Mouse (Mus musculus): ENCODE data around the gene Fgfr1op. TPM values are rescaled to one million over a fixed set of nuclear protein-coding genes. Genes with fewer than 3 reads are reported as not detected.

Fgfr1op gene
- 18.7 and 21.3 TPM in 2 replicates for polyA plus RNA-seq (2015; fragmentation: Nextera tagmentation; extraction: Ambion mirVana)

GRCm38 (mm10) chr17:8164701-8165607 is at the start of gene Fgfr1op:
Gene Fgfr1op (plus strand): TSS chr17:8165501.

GRCm38 (mm10) chr17:8147439-8148316 is 17.6 kb upstream of the Fgfr1op start, which contains the start of the genes Gm49673 and Rnaset2a:
Gene Gm49673 (minus strand): TSS chr17:8147788.
Gene Rnaset2a (minus strand): TSS chr17:8148097.

GRCm38 (mm10) chr17:8235743-8236142 is 70.4 kb downstream of the Fgfr1op start, which contains the start of gene Ccr6:
Gene Ccr6 (plus strand): TSS chr17:8236043.

Other genes starting within 250 kb of the Fgfr1op start
- 0.72 and 1.3 TPM in 2 replicates for gene Tagap, start 239.5 kb upstream of the Fgfr1op start, polyA plus RNA-seq (2015; fragmentation: Nextera tagmentation; extraction: Ambion mirVana)
- 35.9 and 50.0 TPM in 2 replicates for gene Rsph3a, start 219.9 kb upstream of the Fgfr1op start, polyA plus RNA-seq (2015; fragmentation: Nextera tagmentation; extraction: Ambion mirVana)
- 0.35 TPM in 1 of 2 replicates, not detected in the other for gene Gm49673, start 17.7 kb upstream of the Fgfr1op start, polyA plus RNA-seq (2015; fragmentation: Nextera tagmentation; extraction: Ambion mirVana)
- gene Rnaset2a, start 17.4 kb upstream of the Fgfr1op start, polyA plus RNA-seq (2015; fragmentation: Nextera tagmentation; extraction: Ambion mirVana): 60.3 and 97.4 TPM in 2 replicates
- gene Ccr6, start 70.5 kb downstream of the Fgfr1op start, polyA plus RNA-seq (2015; fragmentation: Nextera tagmentation; extraction: Ambion mirVana): not detected in 2 replicates
- 373 and 511 TPM in 2 replicates for gene Mpc1, start 117.4 kb downstream of the Fgfr1op start, polyA plus RNA-seq (2015; fragmentation: Nextera tagmentation; extraction: Ambion mirVana)
- gene Sft2d1, start 145.6 kb downstream of the Fgfr1op start, polyA plus RNA-seq (2015; fragmentation: Nextera tagmentation; extraction: Ambion mirVana): 141 and 183 TPM in 2 replicates
- 0.72 and 2.4 TPM in 2 replicates for gene Prr18, start 172.0 kb downstream of the Fgfr1op start, polyA plus RNA-seq (2015; fragmentation: Nextera tagmentation; extraction: Ambion mirVana)
- 0.21 TPM in 1 of 2 replicates, not detected in the other for gene T2, start 190.5 kb downstream of the Fgfr1op start, polyA plus RNA-seq (2015; fragmentation: Nextera tagmentation; extraction: Ambion mirVana)